Mouse (Mus musculus) kidney, adult 18-20 months (tissue): ENCODE data around the gene Anks1b.

Experiments used
- DNase-seq: peaks from one replicate; pipeline ENCODE4 v3.0.0; 2021

Gene Anks1b

GRCm38 (mm10) chr10:90400382-90400781, 527.1 kb downstream of the Anks1b start:
- DNase-seq = no peak

- DNase-seq = no peak
Observed at GRCm38 (mm10) chr10:90408484-90408883, 535.2 kb downstream of the Anks1b start.

GRCm38 (mm10) chr10:90431527-90431926, 558.2 kb downstream of the Anks1b start:
- DNase-seq = no peak

GRCm38 (mm10) chr10:90431974-90432373, 558.7 kb downstream of the Anks1b start:
- peak; percentile 6 for DNase-seq

GRCm38 (mm10) chr10:90432479-90432878, 559.2 kb downstream of the Anks1b start:
- DNase-seq = no peak

GRCm38 (mm10) chr10:90441036-90441435, 567.7 kb downstream of the Anks1b start:
- DNase-seq = no peak

GRCm38 (mm10) chr10:90441656-90442055, 568.3 kb downstream of the Anks1b start:
- no peak for DNase-seq

GRCm38 (mm10) chr10:90464906-90465305, 591.6 kb downstream of the Anks1b start:
- DNase-seq = no peak

- peak; percentile 3 for DNase-seq
Observed at GRCm38 (mm10) chr10:90465426-90465825, 592.1 kb downstream of the Anks1b start.

- no peak for DNase-seq
Observed at GRCm38 (mm10) chr10:90467546-90467945, 594.2 kb downstream of the Anks1b start.

- no peak for DNase-seq
Observed at GRCm38 (mm10) chr10:90493436-90493835, 620.1 kb downstream of the Anks1b start.

- no peak for DNase-seq
Observed at GRCm38 (mm10) chr10:90493996-90494642, 620.8 kb downstream of the Anks1b start.

GRCm38 (mm10) chr10:90494981-90495516, 621.7 kb downstream of the Anks1b start:
- DNase-seq = no peak

- DNase-seq = no peak
Observed at GRCm38 (mm10) chr10:90507561-90507960, 634.3 kb downstream of the Anks1b start.

- no peak for DNase-seq
Observed at GRCm38 (mm10) chr10:90512801-90513200, 639.5 kb downstream of the Anks1b start.

- no peak for DNase-seq
Observed at GRCm38 (mm10) chr10:90531813-90532212, 658.5 kb downstream of the Anks1b start.

- no peak for DNase-seq
Observed at GRCm38 (mm10) chr10:90535370-90535769, 662.1 kb downstream of the Anks1b start.

- DNase-seq = no peak
Observed at GRCm38 (mm10) chr10:90546635-90547034, 673.3 kb downstream of the Anks1b start.

GRCm38 (mm10) chr10:90562906-90563305, 689.6 kb downstream of the Anks1b start:
- no peak for DNase-seq

GRCm38 (mm10) chr10:90576191-90577098, 703.1 kb downstream of the Anks1b start:
- no peak for DNase-seq

GRCm38 (mm10) chr10:90577099-90577461, 703.8 kb downstream of the Anks1b start:
- DNase-seq = no peak

GRCm38 (mm10) chr10:90577777-90578176, 704.5 kb downstream of the Anks1b start:
- DNase-seq = no peak

GRCm38 (mm10) chr10:90579970-90580369, 706.7 kb downstream of the Anks1b start:
- DNase-seq = no peak

GRCm38 (mm10) chr10:90584052-90584451, 710.7 kb downstream of the Anks1b start:
- DNase-seq = no peak
